Mouse (Mus musculus): ENCODE results near the gene Abr. TPM values are rescaled to one million over a fixed set of nuclear protein-coding genes. Genes with fewer than 3 reads are reported as not detected.

The Abr gene
- total RNA-seq, 2 experiments from 2014 or later, result 299 to 308 TPM

DNA sequence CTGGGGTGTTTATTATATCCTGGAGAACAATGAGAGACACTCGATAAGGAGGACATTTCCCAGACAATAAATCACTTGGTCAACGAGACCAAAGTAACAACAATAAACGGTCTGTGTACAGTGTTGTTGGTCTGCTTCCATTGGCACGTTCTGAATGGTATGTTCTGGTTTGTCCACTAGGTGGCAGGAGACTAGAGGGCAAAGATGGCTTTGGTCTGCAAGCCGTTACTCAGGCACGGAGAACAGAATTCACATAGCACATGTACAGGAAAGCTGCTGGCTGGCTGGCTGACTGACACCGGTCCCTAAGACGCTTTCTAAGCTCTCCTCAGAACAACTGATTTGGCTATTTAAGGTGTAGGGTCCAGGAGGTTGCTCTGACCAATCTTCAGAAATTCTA is 97.2 kb downstream of the Abr start:
- peak; percentile 61 to 75 for DNase-seq (ENCODE audit: low spot score in 2 of 2)

DNA sequence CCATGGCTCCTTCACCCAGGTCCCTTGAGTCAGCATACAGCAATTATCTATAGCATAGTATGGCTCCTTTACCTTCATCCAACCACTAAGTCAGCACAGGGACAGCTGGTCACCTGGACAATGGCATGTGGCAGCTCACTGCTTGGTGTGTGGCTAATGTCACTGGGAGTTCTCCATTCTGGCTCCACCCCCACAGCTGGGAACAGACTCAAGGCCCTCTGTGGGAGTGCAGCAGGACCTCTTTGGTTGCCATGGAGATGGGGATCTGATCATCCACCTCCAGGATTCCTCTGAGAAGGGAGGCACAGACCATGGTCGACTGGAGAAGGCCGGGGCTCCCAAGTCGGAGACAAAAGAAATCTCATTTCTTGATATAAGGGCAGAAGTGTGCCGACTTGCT is 98.8 kb downstream of the Abr start:
- no peak for DNase-seq (ENCODE audit: low spot score in 2 of 2)

DNA sequence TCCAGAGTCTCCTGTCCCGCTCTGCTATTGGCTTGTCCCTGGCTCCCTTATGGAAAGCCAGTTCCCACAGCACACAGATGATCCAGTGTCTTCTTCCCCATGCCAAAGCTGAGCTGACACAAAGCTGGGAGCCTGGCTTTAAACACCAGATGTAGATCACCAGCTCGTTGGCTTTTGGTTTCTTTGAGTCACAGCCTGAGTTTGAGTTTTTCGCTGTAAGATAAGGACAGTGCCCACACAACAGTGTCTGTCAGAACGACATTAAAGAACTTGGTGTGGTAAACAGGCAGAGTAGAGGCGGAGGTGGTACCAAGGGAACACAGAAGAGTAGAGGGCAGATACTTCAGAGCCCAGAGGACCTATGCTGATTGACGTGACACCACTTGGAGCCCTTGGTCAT is 101.2 kb downstream of the Abr start:
- no peak for DNase-seq (ENCODE audit: low spot score in 2 of 2)

DNA sequence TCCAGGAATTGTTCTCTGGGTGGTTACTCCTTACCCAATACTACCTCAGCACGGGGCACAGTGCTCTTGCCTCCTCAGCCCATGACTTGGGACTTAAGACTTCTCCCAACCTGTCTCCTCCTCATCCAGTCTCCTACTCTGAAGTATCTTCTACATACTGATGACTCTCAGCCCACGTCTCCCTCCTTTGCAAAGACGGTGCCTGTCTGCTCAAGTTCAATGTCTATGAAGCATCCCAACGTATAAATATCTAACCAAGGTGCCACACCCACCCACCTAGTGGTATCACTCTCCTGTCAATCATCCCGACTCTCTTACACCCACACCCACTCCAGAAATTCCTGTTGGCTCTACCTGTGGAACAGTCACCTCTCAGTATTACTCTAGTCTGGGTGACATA is 103.5 kb downstream of the Abr start:
- no peak for DNase-seq (ENCODE audit: low spot score in 2 of 2)

- DNase-seq (ENCODE audit: low spot score in 2 of 2), result no peak
Measured at GRCm38 (mm10) chr11:76518125-76518524, 104.0 kb downstream of the Abr start.

DNA sequence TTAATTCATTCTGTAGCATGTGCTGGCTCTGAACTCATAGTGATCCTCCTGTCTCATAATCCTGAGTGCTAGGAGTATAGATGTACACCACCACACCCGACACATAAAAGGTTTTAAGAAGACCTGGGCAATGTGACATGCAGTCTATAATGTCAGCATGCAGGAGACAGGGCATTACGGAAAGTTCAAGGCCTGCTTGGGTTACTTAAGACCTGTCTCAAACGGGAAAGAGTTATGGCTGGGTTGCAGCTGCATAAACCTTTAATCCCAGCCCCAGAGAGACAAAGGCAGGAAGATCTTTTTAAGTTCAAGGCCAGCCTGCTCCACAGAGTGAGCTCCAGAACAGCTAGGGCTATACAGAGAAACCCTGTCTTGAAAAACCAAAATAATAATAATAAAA is 105.2 kb downstream of the Abr start:
- no peak for DNase-seq (ENCODE audit: low spot score in 2 of 2)

DNA sequence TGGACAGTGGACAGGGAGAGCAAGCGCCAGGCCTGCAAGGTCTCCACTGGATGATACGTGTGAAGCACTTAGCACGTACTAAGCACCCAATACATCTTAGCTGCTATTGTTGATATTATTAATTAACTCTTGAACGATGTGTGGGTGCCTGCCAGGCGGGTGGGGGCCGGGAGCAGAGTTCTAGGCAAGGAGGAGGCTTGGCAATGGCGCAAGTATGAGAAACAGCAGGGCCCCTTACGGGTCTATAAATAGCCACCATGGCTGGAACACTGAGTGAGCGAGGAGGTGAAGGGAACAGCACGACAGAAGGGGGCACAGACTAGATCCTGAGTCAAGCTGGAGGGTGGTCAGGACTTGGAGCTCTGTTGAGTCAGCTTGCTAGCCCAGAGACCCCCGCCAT is 107.0 kb downstream of the Abr start:
- DNase-seq (ENCODE audit: low spot score in 2 of 2), result no peak

DNA sequence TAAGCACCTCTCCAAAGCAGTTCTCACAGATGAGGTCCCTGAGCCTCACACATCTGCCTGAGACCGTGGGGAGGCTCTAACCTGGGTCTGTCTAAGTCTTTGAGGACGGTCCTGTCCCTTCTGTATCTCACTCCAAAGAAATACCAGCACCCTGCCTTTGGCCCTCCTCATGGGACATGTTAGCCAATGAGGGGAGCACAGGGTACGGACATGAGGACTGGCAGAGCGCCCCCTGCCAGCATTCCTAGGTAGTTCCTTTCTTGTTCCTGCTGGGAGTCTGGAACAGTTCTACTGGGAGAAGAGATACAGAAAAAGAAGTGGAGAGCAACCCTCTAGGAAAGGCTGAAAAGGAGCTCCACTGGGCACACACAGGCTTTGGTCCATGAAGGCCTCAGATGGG is 111.1 kb downstream of the Abr start:
- no peak for DNase-seq (ENCODE audit: low spot score in 2 of 2)

GRCm38 (mm10) chr11:76509751-76510723 is 112.1 kb downstream of the Abr start:
- no peak for DNase-seq (ENCODE audit: low spot score in 2 of 2)

DNA sequence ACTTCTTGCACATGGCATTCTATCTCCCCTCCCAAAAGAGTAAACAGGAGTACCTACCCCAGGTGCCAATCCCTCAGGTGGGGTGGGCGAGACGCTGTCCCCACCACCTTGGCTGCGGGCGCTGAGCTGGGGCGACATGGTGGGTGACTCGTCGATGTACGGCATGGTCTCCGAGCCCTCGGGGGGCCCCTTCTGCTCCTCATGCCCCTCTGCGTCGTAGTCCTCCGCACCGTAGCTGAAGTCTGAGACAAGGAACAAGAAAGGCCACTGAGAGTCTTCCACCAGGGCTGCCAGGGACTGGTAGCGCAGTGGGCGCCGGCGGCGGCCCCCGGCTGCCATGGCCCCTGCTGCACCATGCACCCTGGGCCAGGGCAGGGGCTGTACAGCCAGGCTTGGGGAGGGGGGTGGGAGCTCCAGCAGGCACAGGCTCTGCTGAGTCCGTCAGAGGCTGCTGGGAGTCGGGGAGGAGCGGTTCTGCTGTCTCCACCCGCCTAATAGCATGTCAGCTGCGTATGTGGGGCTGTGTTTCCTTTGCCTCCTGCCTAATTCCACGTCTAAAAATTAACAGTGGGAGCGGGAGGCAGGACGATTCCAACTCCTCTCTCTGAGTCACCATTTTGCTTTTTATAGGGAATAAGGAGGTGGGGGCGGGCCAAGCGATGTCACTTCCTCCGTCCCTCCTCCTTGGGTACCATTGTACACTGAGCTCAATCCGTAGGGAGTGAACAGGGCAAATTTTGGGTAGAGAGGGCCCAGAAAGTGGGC is 113.1 kb downstream of the Abr start:
- DNase-seq (ENCODE audit: low spot score in 2 of 2), result peak in 1 of 2 experiments; percentile 48

- DNase-seq (ENCODE audit: low spot score in 2 of 2), result no peak
Measured at GRCm38 (mm10) chr11:76508125-76508524, 114.0 kb downstream of the Abr start.

DNA sequence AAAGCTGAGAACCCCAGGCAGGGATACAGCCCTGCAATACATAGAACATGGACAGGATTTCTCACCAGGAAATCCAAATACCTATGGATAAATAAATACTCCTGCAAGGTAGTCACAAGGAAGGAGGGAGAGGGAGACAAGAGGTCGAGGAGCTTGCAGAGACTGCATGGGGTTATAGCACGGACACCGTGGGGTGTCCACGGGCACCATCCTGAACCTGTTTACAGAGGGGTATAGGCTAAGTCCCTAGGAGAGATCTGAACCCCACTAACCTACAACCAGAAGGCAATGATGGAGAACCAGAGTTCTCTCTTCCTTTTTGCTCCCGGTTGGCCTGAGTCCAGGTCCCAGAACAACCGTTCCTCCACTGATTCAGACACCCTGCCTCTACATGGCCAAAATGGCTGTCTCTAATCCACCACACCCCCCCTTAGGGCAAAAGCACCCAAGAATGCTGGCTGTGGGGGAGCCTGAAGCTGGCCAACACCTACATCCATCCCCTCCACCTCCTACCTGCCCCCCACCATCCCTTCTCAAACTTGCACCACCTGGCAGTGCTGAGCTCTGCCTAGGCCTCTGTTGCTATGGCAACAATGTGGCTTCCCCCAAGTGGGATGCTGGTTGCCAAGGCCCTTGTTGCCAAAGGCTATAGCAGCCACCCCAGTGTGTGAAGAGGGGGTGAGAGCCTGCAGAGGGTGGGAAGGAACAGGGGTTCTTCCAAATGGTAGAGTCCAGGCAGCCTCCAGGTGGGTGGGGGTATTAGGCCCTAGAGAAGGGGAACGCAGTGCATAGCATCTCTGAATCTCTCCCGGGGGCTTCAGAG is 114.6 kb downstream of the Abr start:
- peak; percentile 54 to 69 for DNase-seq (ENCODE audit: low spot score in 2 of 2)

DNA sequence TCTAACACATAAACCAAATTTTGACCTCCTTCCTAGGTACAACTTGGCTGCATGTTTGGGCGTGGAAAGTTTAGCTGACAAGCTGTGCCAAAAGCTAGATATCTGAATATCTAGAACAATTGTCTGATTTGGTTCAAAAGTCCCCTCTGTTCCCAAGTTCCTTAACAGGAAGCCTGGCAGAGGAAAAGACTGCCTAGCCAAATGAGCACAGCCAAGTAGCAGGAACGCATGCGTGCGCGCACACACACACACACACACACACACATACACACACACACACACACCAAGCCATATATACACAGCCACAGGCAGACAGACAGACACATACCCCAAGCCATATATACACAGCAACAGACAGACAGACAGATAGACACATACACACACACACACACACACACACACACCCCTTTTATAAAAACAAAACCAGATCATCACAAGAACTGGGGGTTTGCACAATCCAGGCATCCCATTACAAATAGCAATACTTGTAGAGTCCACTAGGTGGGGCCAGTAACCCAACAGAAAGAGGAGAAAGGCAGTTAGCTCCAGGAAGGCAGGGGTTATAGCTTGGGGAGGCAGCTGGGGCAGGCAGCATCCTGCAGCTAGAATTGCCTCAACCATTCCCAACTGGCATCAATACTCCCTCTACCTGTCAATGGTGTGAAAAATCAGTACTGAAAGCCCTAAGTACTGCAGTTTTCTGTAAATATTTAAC is 115.4 kb downstream of the Abr start:
- DNase-seq (ENCODE audit: low spot score in 2 of 2), result peak; percentile 70 to 76

GRCm38 (mm10) chr11:76505106-76505505 is 117.0 kb downstream of the Abr start:
- DNase-seq (ENCODE audit: low spot score in 2 of 2), result no peak

DNA sequence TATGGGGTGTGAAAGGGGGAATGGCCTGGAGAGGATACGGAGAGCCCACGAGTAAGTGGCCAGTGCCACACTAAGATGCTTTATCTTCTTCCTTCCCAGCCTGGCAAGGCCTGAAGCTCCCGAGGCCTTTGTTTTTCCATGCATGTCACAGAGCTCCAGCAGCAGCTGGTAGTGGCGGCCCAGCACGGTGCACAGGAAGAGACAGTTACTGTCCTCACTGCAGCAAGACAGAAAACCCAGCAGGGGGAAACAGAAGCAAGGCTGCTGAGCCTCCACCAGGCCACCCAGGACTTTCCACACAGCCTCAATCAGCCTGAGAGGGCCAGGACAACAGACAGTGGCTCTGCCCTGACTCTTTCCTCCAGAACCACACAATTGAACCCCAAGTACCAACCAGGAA is 118.1 kb downstream of the Abr start:
- no peak for DNase-seq (ENCODE audit: low spot score in 2 of 2)

DNA sequence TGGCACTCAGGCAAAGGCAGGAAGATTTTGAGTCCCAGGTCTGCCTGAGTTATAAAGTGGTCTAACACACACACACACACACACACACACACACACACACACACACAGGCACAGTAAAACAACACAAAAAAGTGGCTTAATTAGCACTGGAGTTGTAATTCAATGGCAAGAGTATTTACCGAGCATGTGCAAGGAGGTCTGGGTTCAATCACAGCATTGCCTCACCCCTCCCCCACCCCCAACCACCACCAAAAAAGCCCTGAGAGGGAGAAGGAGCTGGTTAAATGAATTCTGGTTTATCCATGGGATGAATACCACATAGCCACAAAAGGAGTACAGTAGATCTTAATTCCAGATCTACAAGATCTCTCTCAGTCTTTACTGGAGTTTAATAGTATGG is 122.1 kb downstream of the Abr start:
- no peak for DNase-seq (ENCODE audit: low spot score in 2 of 2)

GRCm38 (mm10) chr11:76499564-76499963 is 122.5 kb downstream of the Abr start:
- DNase-seq (ENCODE audit: low spot score in 2 of 2), result no peak

- DNase-seq (ENCODE audit: low spot score in 2 of 2), result no peak
Measured at GRCm38 (mm10) chr11:76497769-76498152, 124.4 kb downstream of the Abr start.

DNA sequence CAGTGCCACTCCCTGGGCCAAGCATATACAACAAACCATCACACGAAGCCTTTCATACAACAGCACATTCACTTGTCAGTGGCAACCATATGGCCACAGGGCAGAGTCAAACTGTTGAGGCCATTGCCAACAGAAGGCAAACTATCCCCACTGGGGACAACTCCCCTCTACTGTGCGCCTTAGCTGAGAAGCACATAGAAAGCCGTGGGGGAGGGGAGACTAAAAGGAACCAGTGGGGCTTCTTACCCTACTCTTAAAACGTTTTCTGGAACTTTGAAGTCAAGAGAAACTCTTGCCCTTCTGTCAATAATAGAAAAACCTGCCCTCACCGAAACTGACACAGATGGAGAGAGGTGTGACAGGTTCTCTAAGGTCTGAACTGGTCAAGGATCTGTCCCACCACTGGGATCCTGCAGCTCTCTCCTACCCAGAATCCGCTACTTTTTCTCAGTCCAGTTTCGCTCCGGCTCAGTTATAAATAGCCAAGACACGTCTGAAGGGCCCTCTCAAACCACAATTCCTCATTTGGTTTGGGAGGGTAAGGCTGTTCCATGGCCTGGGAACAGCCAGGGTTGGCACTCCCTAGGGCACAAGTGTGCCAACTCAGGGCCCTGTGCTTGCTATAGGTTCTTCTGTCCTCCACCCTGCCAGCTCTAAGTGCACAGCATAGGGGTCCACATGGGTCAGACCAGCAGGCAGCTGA is 124.9 kb downstream of the Abr start:
- no peak for DNase-seq (ENCODE audit: low spot score in 2 of 2)

DNA sequence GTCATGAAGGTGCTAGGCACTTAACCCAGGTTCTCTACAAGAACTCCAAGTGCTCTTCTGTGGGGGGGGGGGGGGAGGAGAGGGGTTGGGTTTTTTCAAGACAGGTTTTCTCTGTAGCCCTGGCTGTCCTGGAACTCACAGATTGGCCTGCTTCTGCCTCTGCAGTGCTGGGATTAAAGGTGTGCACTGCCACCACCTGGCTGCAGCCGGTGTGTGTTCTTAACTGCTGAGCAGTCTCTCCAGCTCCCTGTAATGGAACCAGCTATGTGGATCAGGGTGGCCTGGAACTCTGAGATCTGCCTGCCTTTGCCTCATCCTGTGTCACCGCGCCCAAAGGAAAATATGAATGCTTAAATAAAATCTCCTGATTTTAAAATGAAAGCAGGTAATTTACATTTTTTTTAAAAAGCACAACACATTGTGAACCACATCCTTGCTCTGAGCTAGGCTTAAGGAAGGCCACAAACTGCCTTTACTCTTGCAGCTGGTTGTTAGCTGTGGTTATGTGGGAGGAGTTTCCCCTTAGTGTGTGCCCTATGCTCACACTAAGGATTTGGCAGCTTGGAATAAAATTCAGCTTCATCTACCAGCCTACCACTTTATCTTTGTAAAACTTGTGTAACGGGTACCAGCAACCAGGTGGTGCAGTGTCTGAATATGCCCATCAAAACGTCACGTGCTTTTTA is 125.9 kb downstream of the Abr start:
- no peak for DNase-seq (ENCODE audit: low spot score in 2 of 2)
